Mouse (Mus musculus) bone marrow, adult 2 months (tissue): Measurements from ENCODE around the gene 4930455H04Rik. TPM values are rescaled to one million over a fixed set of nuclear protein-coding genes. Genes with fewer than 3 reads are reported as not detected.

Experiments
- H3K27ac ChIP-seq: fragments of 200-500 bp; 2 replicates; pipeline ENCODE4 v1.5.1; 2012; ENCODE audit warnings: low read depth, mild to moderate bottlenecking, control low read depth, inconsistent platforms, low read length; ENCODE audit not compliant: control insufficient read depth, poor library complexity, insufficient read depth
- H3K4me1 ChIP-seq: fragments of 200-500 bp; 2 replicates; pipeline ENCODE4 v1.6.1; 2011; ENCODE audit warnings: low read length; ENCODE audit not compliant: control insufficient read depth, insufficient read depth
- H3K4me3 ChIP-seq: fragments of 200-500 bp; replicated peaks from 2 replicates; pipeline ENCODE3; 2011; ENCODE audit warnings: mild to moderate bottlenecking, low read depth, low read length, control low read depth; ENCODE audit not compliant: control insufficient read depth
- CTCF ChIP-seq: fragments of 200-500 bp; IDR thresholded peaks from 2 replicates; pipeline ENCODE4 v1.5.1; 2011; ENCODE audit warnings: low read length, control low read depth; ENCODE audit not compliant: control insufficient read depth, insufficient read depth
- POLR2A ChIP-seq: fragments of 200-500 bp; IDR thresholded peaks from 2 replicates; pipeline ENCODE4 v1.6.1; 2011; ENCODE audit warnings: low read depth, mild to moderate bottlenecking, control low read depth, low read length, borderline replicate concordance; ENCODE audit not compliant: control insufficient read depth
- WGBS: fragments of 180-500 bp; shearing (Covaris S2); methylation state at CpG from one replicate; pipeline ENCODE4 v1.1.7; 2018; 5-methylcytosine and 5-hydroxymethylcytosine counted together
- polyA plus RNA-seq: library from polyadenylated mRNA; stranded (reverse); fragments of >200 nt; gene quantifications from 2 replicates; pipeline ENCODE4 v1.2.4, GENCODE M21; 2011; ENCODE audit warnings: low replicate concordance; ENCODE audit not compliant: missing spikeins, insufficient read depth, insufficient read length

The 4930455H04Rik gene
- polyA plus RNA-seq, 1 experiment: not detected

GRCm38 (mm10) chr3:117024557-117024956, 56.5 kb downstream of the 4930455H04Rik start:
- no peak overlapping the region for H3K27ac ChIP-seq
- TF ChIP-seq CTCF (no peak), POLR2A (no peak)
- H3K4me1 ChIP-seq: no peaks in the 10 kb centered on the region
- no peak overlapping the region for H3K4me3 ChIP-seq
- WGBS: 86% methylated on average over 5 of the region's 5 CpGs

DNA sequence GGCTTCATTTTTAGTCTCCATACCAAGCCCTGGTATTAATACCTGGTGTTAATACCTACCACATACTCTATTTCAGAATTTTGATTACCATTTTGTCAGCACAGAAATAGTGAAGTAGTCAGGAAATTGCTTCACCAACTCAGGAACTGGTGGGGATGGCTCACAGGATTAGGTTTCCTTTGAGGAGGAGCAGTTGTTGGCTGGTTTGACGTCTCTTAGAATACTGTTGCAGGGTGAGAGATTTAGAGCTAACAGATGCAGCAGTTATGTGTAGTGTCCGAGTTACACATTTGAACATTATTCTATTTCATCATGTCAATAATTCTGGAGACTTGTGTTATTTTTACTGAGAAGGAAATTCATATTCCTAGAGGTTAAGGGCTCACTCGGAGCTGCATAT, 57.4 kb downstream of the 4930455H04Rik start:
- Histone ChIP-seq H3K4me3 (no peak overlapping the region), H3K27ac (no peak overlapping the region), H3K4me1 (no peaks in the 10 kb centered on the region)
- WGBS: 35% methylated on average over 3 of the region's 3 CpGs
- TF ChIP-seq POLR2A (no peak), CTCF (no peak)

Other genes with a start within 250 kb of the 4930455H04Rik start
- 2.2 and 4.7 TPM in 2 replicates for gene Agl, start 160.1 kb upstream of the 4930455H04Rik start, polyA plus RNA-seq
- gene Frrs1, start 108.8 kb upstream of the 4930455H04Rik start, polyA plus RNA-seq: 15.9 and 24.6 TPM in 2 replicates
- 1.6 and 4.1 TPM in 2 replicates for gene Palmd, start 720 bp downstream of the 4930455H04Rik start, polyA plus RNA-seq